Mouse (Mus musculus): ENCODE data around the gene Dram2. TPM values are rescaled to one million over a fixed set of nuclear protein-coding genes. Genes with fewer than 3 reads are reported as not detected.

The Dram2 gene
- total and polyA plus RNA-seq, 2 experiments from 2014 or later, result 93.5 to 116 TPM

- Histone ChIP-seq H3K9ac (replicated peaks; ENCODE audit: low read depth, low read length) (peak overlapping the region; percentile 91), H3K4me2 (ENCODE audit: low read depth, low read length) (peak overlapping the region; percentile 76), H3K36me3 (replicated peaks; ENCODE audit: control insufficient read depth, insufficient read depth, low read length) (peaks cover 8% of the 10 kb centered on the region; the same call in 1 of the 2 replicates), H3K4me3 (ENCODE audit: low read depth, low read length) (peak overlapping the region; percentile 87), H3K27me3 (ENCODE audit: control insufficient read depth, insufficient read depth, low read length) (no peaks in the 10 kb centered on the region), H3K27ac (ENCODE audit: low read depth) (peak overlapping the region; percentile 97), H3K9me3 (replicated peaks; ENCODE audit: control insufficient read depth, low read length) (no peaks in the 10 kb centered on the region), H3K4me1 (ENCODE audit: control insufficient read depth, insufficient read depth) (peaks cover 11% of the 10 kb centered on the region; the same call in 1 of the 2 replicates)
- no peak for TF ChIP-seq EP300 (IDR thresholded peaks at IDR 0.05; ENCODE audit: low read depth)
- TF ChIP-seq CTCF (IDR thresholded peaks at IDR 0.05; ENCODE audit: low read depth), result no peak
- 0% methylated on average over 27 of the region's 27 CpGs for WGBS
- DNase-seq (ENCODE audit: low spot score) (peak; percentile 80), ATAC-seq (ENCODE audit: insufficient read depth, low read depth) (peak; percentile 36)
Observed at GRCm38 (mm10) chr3:106547924-106548539, 434 bp downstream of the Dram2 start.

DNA sequence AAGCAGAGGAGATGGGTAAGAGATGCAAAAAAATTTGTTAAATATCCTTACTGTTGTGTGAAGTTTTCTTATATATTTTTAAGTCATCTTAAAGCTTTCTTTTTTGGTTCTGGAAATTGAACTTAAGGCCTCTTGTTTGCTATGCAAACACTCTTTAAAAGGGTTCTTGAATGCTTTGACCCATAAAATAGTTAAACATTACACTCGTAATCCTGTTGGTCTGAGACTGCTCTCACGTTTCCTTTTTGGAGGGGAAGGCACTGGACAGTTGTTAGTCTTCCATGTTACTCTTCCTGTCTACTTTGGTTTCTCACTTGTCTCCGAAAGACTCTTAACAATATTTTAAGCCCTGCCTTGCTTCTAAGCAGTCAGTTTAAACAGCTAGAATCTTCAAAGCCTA lies 1.4 kb downstream of the Dram2 start:
- no peak overlapping the region for H3K9ac ChIP-seq (replicated peaks; ENCODE audit: low read depth, low read length)
- no peak for ATAC-seq (ENCODE audit: insufficient read depth, low read depth)
- no peaks in the 10 kb centered on the region for H3K27me3 ChIP-seq (ENCODE audit: control insufficient read depth, insufficient read depth, low read length)
- no peak for TF ChIP-seq EP300 (IDR thresholded peaks at IDR 0.05; ENCODE audit: low read depth)
- TF ChIP-seq CTCF (IDR thresholded peaks at IDR 0.05; ENCODE audit: low read depth), result no peak
- H3K4me2 ChIP-seq (ENCODE audit: low read depth, low read length), result peak overlapping the region; percentile 76
- H3K27ac ChIP-seq (ENCODE audit: low read depth), result peak overlapping the region; percentile 44
- WGBS, result 28% methylated on average over 3 of the region's 3 CpGs
- peaks cover 11% of the 10 kb centered on the region; the same call in 1 of the 2 replicates for H3K4me1 ChIP-seq (ENCODE audit: control insufficient read depth, insufficient read depth)
- peaks cover 17% of the 10 kb centered on the region for H3K36me3 ChIP-seq (replicated peaks; ENCODE audit: control insufficient read depth, insufficient read depth, low read length)
- no peak for DNase-seq (ENCODE audit: low spot score)
- peak overlapping the region; percentile 87 for H3K4me3 ChIP-seq (ENCODE audit: low read depth, low read length)
- no peaks in the 10 kb centered on the region for H3K9me3 ChIP-seq (replicated peaks; ENCODE audit: control insufficient read depth, low read length)

- H3K9ac ChIP-seq (replicated peaks; ENCODE audit: low read depth, low read length), result no peak overlapping the region
- H3K36me3 ChIP-seq (replicated peaks; ENCODE audit: control insufficient read depth, insufficient read depth, low read length), result peaks cover 50% of the 10 kb centered on the region
- no peak overlapping the region for H3K27ac ChIP-seq (ENCODE audit: low read depth)
- H3K9me3 ChIP-seq (replicated peaks; ENCODE audit: control insufficient read depth, low read length), result no peaks in the 10 kb centered on the region
- no peak overlapping the region for H3K4me2 ChIP-seq (ENCODE audit: low read depth, low read length)
- no peak overlapping the region for H3K4me3 ChIP-seq (ENCODE audit: low read depth, low read length)
- 84% methylated on average over 5 of the region's 5 CpGs for WGBS
- DNase-seq (ENCODE audit: low spot score), result no peak
- no peaks in the 10 kb centered on the region for H3K4me1 ChIP-seq (ENCODE audit: control insufficient read depth, insufficient read depth)
- no peak for ATAC-seq (ENCODE audit: insufficient read depth, low read depth)
- TF ChIP-seq EP300 (IDR thresholded peaks at IDR 0.05; ENCODE audit: low read depth) (no peak), CTCF (IDR thresholded peaks at IDR 0.05; ENCODE audit: low read depth) (no peak)
- H3K27me3 ChIP-seq (ENCODE audit: control insufficient read depth, insufficient read depth, low read length), result no peaks in the 10 kb centered on the region
Observed at GRCm38 (mm10) chr3:106553411-106553810, 5.8 kb downstream of the Dram2 start.

DNA sequence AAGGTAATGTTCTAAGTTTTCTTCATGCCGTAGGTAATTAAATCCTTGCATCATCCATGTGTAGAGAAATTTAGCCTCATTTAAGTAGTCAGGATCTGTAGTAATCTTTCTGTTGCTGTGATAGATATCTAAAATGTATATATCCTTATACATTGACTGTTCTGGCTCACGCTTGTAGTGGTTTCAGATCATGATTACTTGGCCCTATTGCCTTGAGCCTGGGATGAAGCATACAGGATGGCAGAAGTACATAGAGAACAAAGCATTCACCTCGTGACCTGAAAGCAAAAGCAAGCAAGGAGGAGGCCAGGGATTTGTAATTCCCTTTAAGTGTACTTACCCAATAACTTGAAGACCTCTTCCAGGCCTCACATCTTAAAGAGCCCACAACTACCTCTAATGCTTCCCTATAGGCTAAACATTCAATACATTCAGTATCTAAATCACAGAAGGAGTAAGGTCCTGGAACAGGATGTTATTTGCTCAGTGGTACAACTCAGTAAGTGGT lies 8.2 kb downstream of the Dram2 start:
- H3K36me3 ChIP-seq (replicated peaks; ENCODE audit: control insufficient read depth, insufficient read depth, low read length), result peaks cover 56% of the 10 kb centered on the region
- ATAC-seq (ENCODE audit: insufficient read depth, low read depth) (no peak), DNase-seq (ENCODE audit: low spot score) (no peak)
- WGBS, result 90% methylated on average over 3 of the region's 3 CpGs
- H3K4me3 ChIP-seq (ENCODE audit: low read depth, low read length), result no peak overlapping the region
- TF ChIP-seq CTCF (IDR thresholded peaks at IDR 0.05; ENCODE audit: low read depth) (no peak), EP300 (IDR thresholded peaks at IDR 0.05; ENCODE audit: low read depth) (no peak)
- H3K4me1 ChIP-seq (ENCODE audit: control insufficient read depth, insufficient read depth), result no peaks in the 10 kb centered on the region
- H3K4me2 ChIP-seq (ENCODE audit: low read depth, low read length), result no peak overlapping the region
- no peaks in the 10 kb centered on the region for H3K27me3 ChIP-seq (ENCODE audit: control insufficient read depth, insufficient read depth, low read length)
- no peak overlapping the region for H3K27ac ChIP-seq (ENCODE audit: low read depth)
- H3K9me3 ChIP-seq (replicated peaks; ENCODE audit: control insufficient read depth, low read length), result no peaks in the 10 kb centered on the region
- no peak overlapping the region for H3K9ac ChIP-seq (replicated peaks; ENCODE audit: low read depth, low read length)

DNA sequence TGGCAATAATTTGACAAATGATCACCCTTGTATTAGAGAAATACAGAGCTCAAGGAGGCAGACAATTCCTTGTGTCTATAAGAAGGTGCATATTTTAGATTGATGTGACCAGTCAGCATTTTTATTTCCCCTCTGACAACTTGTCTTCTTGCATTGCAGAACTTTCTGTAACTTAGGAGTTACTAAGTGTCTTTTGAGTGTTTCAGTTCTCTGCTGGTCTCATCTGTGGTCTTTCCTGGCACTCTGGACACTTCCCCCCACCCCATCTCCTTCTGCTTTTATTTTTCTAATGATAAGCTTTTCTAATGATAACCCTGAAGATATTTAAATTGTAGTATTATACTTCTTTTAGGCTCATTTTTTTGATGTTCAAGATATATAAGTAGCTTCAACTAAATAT lies 10.7 kb downstream of the Dram2 start:
- Histone ChIP-seq H3K36me3 (replicated peaks; ENCODE audit: control insufficient read depth, insufficient read depth, low read length) (peaks cover 46% of the 10 kb centered on the region), H3K4me2 (ENCODE audit: low read depth, low read length) (no peak overlapping the region), H3K9ac (replicated peaks; ENCODE audit: low read depth, low read length) (no peak overlapping the region), H3K27me3 (ENCODE audit: control insufficient read depth, insufficient read depth, low read length) (no peaks in the 10 kb centered on the region), H3K9me3 (replicated peaks; ENCODE audit: control insufficient read depth, low read length) (no peaks in the 10 kb centered on the region), H3K4me1 (ENCODE audit: control insufficient read depth, insufficient read depth) (no peaks in the 10 kb centered on the region), H3K27ac (ENCODE audit: low read depth) (no peak overlapping the region), H3K4me3 (ENCODE audit: low read depth, low read length) (no peak overlapping the region)
- ATAC-seq (ENCODE audit: insufficient read depth, low read depth) (no peak), DNase-seq (ENCODE audit: low spot score) (no peak)
- no peak for TF ChIP-seq CTCF (IDR thresholded peaks at IDR 0.05; ENCODE audit: low read depth)
- no peak for TF ChIP-seq EP300 (IDR thresholded peaks at IDR 0.05; ENCODE audit: low read depth)

DNA sequence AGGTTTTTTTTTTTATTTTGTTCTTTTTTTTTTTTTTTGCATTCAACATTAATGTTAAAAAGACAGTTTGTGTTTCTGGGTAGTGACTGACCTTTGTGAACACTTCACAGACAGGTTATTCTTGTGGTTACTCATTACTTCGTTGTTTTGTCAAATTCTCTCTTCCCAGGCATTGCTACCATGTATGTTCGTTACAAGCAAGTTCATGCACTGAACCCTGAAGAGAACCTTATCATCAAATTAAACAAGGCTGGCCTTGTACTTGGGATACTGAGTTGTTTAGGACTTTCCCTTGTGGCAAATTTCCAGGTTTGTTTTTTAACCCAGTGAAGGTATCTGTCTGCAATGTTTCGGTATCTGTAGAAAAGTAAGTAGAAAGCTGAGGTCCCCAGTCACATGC lies 18.3 kb downstream of the Dram2 start:
- H3K27me3 ChIP-seq (ENCODE audit: control insufficient read depth, insufficient read depth, low read length), result no peaks in the 10 kb centered on the region
- no peak overlapping the region for H3K27ac ChIP-seq (ENCODE audit: low read depth)
- H3K9me3 ChIP-seq (replicated peaks; ENCODE audit: control insufficient read depth, low read length), result no peaks in the 10 kb centered on the region
- no peak overlapping the region for H3K4me2 ChIP-seq (ENCODE audit: low read depth, low read length)
- DNase-seq (ENCODE audit: low spot score) (no peak), ATAC-seq (ENCODE audit: insufficient read depth, low read depth) (no peak)
- peaks cover 33% of the 10 kb centered on the region for H3K36me3 ChIP-seq (replicated peaks; ENCODE audit: control insufficient read depth, insufficient read depth, low read length)
- no peak for TF ChIP-seq CTCF (IDR thresholded peaks at IDR 0.05; ENCODE audit: low read depth)
- TF ChIP-seq EP300 (IDR thresholded peaks at IDR 0.05; ENCODE audit: low read depth), result no peak
- WGBS, result 83% methylated on average over 3 of the region's 3 CpGs
- no peaks in the 10 kb centered on the region for H3K4me1 ChIP-seq (ENCODE audit: control insufficient read depth, insufficient read depth)
- H3K4me3 ChIP-seq (ENCODE audit: low read depth, low read length), result no peak overlapping the region
- H3K9ac ChIP-seq (replicated peaks; ENCODE audit: low read depth, low read length), result no peak overlapping the region
